Mouse (Mus musculus) C2C12 (cell line): ENCODE results near the gene Prg4. TPM values are rescaled to one million over a fixed set of nuclear protein-coding genes. Genes with fewer than 3 reads are reported as not detected.

ENCODE experiments used
- H3K27me3 ChIP-seq: one replicate; pipeline ENCODE4 v1.6.1; 2011; ENCODE audit not compliant: control insufficient read depth, insufficient read depth, insufficient read length
- H3K36me3 ChIP-seq: one replicate; pipeline ENCODE4 v1.6.1; 2011; ENCODE audit not compliant: control insufficient read depth, insufficient read depth
- H3K4me3 ChIP-seq: one replicate; pipeline ENCODE4 v1.5.1; 2011; ENCODE audit warnings: mild to moderate bottlenecking, control low read depth; ENCODE audit not compliant: poor library complexity, insufficient read depth, severe bottlenecking
- H3K79me2 ChIP-seq: one replicate; pipeline ENCODE4 v1.6.1; 2011; ENCODE audit not compliant: control insufficient read depth, insufficient read depth
- H3K79me3 ChIP-seq: one replicate; pipeline ENCODE4 v1.6.1; 2011; ENCODE audit warnings: low read depth, control low read depth
- H3ac ChIP-seq: one replicate; pipeline ENCODE3; 2011; ENCODE audit warnings: low read depth; ENCODE audit not compliant: control insufficient read depth, insufficient read length
- CEBPB ChIP-seq: IDR thresholded peaks from one replicate; pipeline ENCODE4 v1.6.1; 2011; ENCODE audit warnings: low read depth, mild to moderate bottlenecking, control low read depth, moderate library complexity
- CTCF ChIP-seq: IDR thresholded peaks from one replicate; pipeline ENCODE4 v1.5.1; 2011; ENCODE audit not compliant: control insufficient read depth, insufficient read depth, insufficient read length
- FOSL1 ChIP-seq: IDR thresholded peaks from one replicate; pipeline ENCODE4 v1.8.0; 2011; ENCODE audit warnings: mild to moderate bottlenecking, low read length; ENCODE audit not compliant: poor library complexity, insufficient read depth, severe bottlenecking
- MAX ChIP-seq: IDR thresholded peaks from one replicate; pipeline ENCODE4 v1.6.1; 2011; ENCODE audit warnings: mild to moderate bottlenecking, control low read depth
- MYOD1 ChIP-seq: IDR thresholded peaks from one replicate; pipeline ENCODE4 v1.6.1; 2011; ENCODE audit warnings: low read depth; ENCODE audit not compliant: control insufficient read depth, insufficient read length
- MYOG ChIP-seq: IDR thresholded peaks from one replicate; pipeline ENCODE4 v1.6.1; 2011; ENCODE audit not compliant: control insufficient read depth, insufficient read length; ENCODE audit errors: extremely low read depth
- USF1 ChIP-seq: IDR thresholded peaks from one replicate; pipeline ENCODE4 v1.6.1; 2011; ENCODE audit warnings: low read depth, mild to moderate bottlenecking, control low read depth, moderate library complexity
- polyA plus RNA-seq: library from polyadenylated mRNA; unstranded; fragments of >200 nt; fragmentation: generic; extraction: Trizol; gene quantifications from one replicate; pipeline ENCODE4 v1.2.1, GENCODE M21; 2012; ENCODE audit warnings: missing spikeins

The Prg4 gene
- polyA plus RNA-seq, 1 experiment: 0.14 TPM

DNA sequence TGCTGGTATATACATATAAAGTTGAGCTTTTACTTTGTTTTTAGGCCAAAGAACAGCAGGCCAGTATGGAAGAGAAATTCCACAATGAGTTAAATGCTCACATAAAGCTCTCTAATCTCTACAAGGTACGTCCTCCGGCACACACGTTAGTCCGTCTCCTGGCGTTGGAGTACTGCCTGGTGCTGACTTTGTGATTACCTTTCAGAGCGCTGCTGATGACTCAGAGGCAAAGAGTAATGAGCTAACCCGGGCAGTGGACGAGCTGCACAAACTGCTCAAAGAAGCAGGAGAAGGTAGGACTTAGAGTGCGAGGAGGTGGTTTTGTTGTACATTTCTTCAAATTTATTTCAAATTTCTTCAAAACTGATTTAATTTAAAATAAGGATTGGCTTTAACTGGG, 58.7 kb downstream of the Prg4 start:
- Histone ChIP-seq H3K79me2 (no peaks in the 10 kb centered on the region), H3K79me3 (no peaks in the 10 kb centered on the region), H3K36me3 (peaks cover 99% of the 10 kb centered on the region), H3ac (no peak overlapping the region), H3K4me3 (no peak overlapping the region), H3K27me3 (no peaks in the 10 kb centered on the region)
- TF ChIP-seq MYOD1: no peak
- TF ChIP-seq MYOG: no peak
- no peak for TF ChIP-seq MAX
- TF ChIP-seq USF1: no peak
- TF ChIP-seq CEBPB: no peak

DNA sequence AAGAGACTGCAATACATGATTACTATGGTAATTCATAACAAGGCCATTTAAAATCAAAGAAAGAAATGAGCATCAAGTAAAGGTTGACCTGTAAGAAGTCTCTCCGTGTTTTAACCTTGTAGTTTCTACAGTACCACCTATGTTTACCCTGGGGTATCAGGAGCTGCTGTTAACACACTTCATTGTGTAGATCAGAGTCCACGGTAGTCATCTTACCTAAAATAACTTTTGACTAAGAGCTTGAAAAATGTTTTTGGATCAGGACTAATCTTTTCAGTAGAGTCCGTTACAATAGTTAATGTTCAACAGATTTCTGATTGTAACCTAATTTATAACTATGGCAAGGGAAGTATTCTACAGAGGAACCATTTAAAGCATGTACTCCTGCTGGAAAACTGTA, 61.4 kb downstream of the Prg4 start:
- TF ChIP-seq MYOD1: no peak
- no peak for TF ChIP-seq FOSL1
- no peak for TF ChIP-seq CTCF
- TF ChIP-seq MYOG: no peak
- TF ChIP-seq USF1: no peak
- TF ChIP-seq CEBPB: no peak
- no peak for TF ChIP-seq MAX
- H3ac ChIP-seq: no peak overlapping the region
- peaks cover 12% of the 10 kb centered on the region for H3K79me2 ChIP-seq
- H3K4me3 ChIP-seq: no peak overlapping the region
- H3K27me3 ChIP-seq: no peaks in the 10 kb centered on the region
- peaks cover 94% of the 10 kb centered on the region for H3K36me3 ChIP-seq
- peaks cover 6% of the 10 kb centered on the region for H3K79me3 ChIP-seq

DNA sequence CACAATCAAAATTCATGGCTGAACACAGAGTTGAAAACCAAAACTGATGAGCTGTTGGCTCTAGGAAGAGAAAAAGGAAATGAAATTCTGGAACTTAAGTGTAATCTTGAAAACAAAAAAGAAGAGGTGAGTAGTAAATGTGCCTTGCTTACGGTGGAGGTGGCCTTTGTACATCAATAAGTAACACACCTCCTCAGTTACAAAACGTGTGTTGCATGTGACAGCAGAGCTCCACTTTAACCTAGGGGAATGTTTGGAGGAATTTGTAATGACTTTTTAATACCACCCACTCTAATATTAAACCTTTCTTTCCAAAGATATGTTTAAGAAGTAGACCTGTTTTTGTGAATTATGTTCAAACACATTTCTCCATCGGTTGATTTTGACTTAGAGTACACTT, 62.1 kb downstream of the Prg4 start:
- Histone ChIP-seq H3K79me3 (peaks cover 8% of the 10 kb centered on the region), H3ac (no peak overlapping the region), H3K4me3 (no peak overlapping the region), H3K36me3 (peaks cover 94% of the 10 kb centered on the region), H3K27me3 (no peaks in the 10 kb centered on the region), H3K79me2 (peaks cover 12% of the 10 kb centered on the region)
- TF ChIP-seq FOSL1: no peak
- TF ChIP-seq CTCF: no peak
- TF ChIP-seq MYOG: no peak

Other genes starting within 250 kb of the Prg4 start
- not detected for gene Pdc, start 146.7 kb downstream of the Prg4 start, polyA plus RNA-seq
- 39.1 TPM for gene Tpr, start 73.3 kb downstream of the Prg4 start, polyA plus RNA-seq
- 7.1 TPM for gene Odr4, start 73.1 kb downstream of the Prg4 start, polyA plus RNA-seq